Comparison of ENCODE assay signal across 9 mouse cellular contexts in genomic region chr11:98787229-98787628, GRCm38 (mm10). TPM values are rescaled to one million over a fixed set of nuclear protein-coding genes. Genes with fewer than 3 reads are reported as not detected.
DNase-seq lines count a peak whose midpoint lies in the region; ATAC-seq and TF ChIP-seq lines count a peak whose summit lies in the region.
"Had no signal": no experiment of that assay in that cellular context is flagged by ENCODE, and none has a peak within 500 bp of the region (broad histone marks: within the 10 kb centered on the region; RNA-seq: fewer than 3 reads in every experiment).

No protein-coding gene starts in this region.

- no peaks in the 10 kb centered on the region for H3K36me3 ChIP-seq in lung, embryonic 15.5 days
- H3K36me3 ChIP-seq in intestine, embryonic 16.5 days (ENCODE audit: control insufficient read depth, insufficient read depth, low read length), result no peaks in the 10 kb centered on the region
- no peaks in the 10 kb centered on the region for H3K36me3 ChIP-seq in stomach, embryonic 14.5 days (ENCODE audit: control insufficient read depth, insufficient read depth, low read length)

- no peaks in the 10 kb centered on the region for H3K9me3 ChIP-seq in lung, embryonic 15.5 days
- no peaks in the 10 kb centered on the region for H3K9me3 ChIP-seq in intestine, embryonic 16.5 days (ENCODE audit: control insufficient read depth, low read length)
- H3K9me3 ChIP-seq in stomach, embryonic 14.5 days (ENCODE audit: control insufficient read depth, low read depth, low read length), result no peaks in the 10 kb centered on the region

- peaks cover 68% of the 10 kb centered on the region for H3K4me1 ChIP-seq in lung, embryonic 15.5 days
- peaks cover 26% of the 10 kb centered on the region for H3K4me1 ChIP-seq in lung, adult 2 months (ENCODE audit: control insufficient read depth, insufficient read depth, low read length)
- H3K4me1 ChIP-seq in intestine, embryonic 16.5 days (ENCODE audit: control insufficient read depth, insufficient read depth, low read length), result peaks cover 45% of the 10 kb centered on the region
- peaks cover 53% of the 10 kb centered on the region for H3K4me1 ChIP-seq in stomach, embryonic 14.5 days (ENCODE audit: control insufficient read depth, insufficient read depth, low read length)

- H3K9ac ChIP-seq in lung, embryonic 15.5 days, result no peak overlapping the region
- H3K9ac ChIP-seq in intestine, embryonic 16.5 days (ENCODE audit: low read depth, low read length), result no peak overlapping the region
- H3K9ac ChIP-seq in stomach, embryonic 14.5 days (replicated peaks; ENCODE audit: low read depth, low read length), result no peak overlapping the region
- H3K9ac ChIP-seq: liver, embryonic 14.5 days had no signal

- DNase-seq in gastrocnemius, postnatal 10 days, result peak; percentile 59
- no peak for DNase-seq in gastrocnemius, postnatal 25 days
- DNase-seq in lung, adult 2 months, result no peak
- DNase-seq in left cerebral cortex, adult 18-20 months (ENCODE audit: low spot score in 2 of 2), result no peak
- no peak for DNase-seq in thymus, postnatal 14 days

- H3K27ac ChIP-seq in lung, embryonic 15.5 days, result peak overlapping the region; percentile 97
- H3K27ac ChIP-seq in intestine, embryonic 16.5 days (ENCODE audit: low read length), result peak overlapping the region; percentile 90
- H3K27ac ChIP-seq in stomach, embryonic 14.5 days (ENCODE audit: low read length), result peak overlapping the region; percentile 0; the same call in 1 of the 2 replicates
- H3K27ac ChIP-seq: liver, embryonic 14.5 days had no signal

- TF ChIP-seq POLR2A in lung, adult 2 months (IDR thresholded peaks at IDR 0.05; ENCODE audit: borderline replicate concordance, extremely low read depth, low read depth, low read length), result no peak

- no peak overlapping the region for H3K4me3 ChIP-seq in lung, embryonic 15.5 days
- no peak overlapping the region for H3K4me3 ChIP-seq in lung, adult 2 months (replicated peaks; ENCODE audit: extremely low read depth, low read depth, low read length)
- H3K4me3 ChIP-seq in intestine, embryonic 16.5 days (ENCODE audit: low read length), result no peak overlapping the region
- no peak overlapping the region for H3K4me3 ChIP-seq in stomach, embryonic 14.5 days (ENCODE audit: low read depth, low read length)

- H3K4me2 ChIP-seq in lung, embryonic 15.5 days, result peak overlapping the region; percentile 54
- H3K4me2 ChIP-seq in intestine, embryonic 16.5 days (ENCODE audit: low read depth, low read length), result no peak overlapping the region
- H3K4me2 ChIP-seq in stomach, embryonic 14.5 days (replicated peaks; ENCODE audit: low read depth, low read length), result no peak overlapping the region

- 22% methylated on average over 7 of the region's 7 CpGs for whole genome bisulfite sequencing in lung, embryonic 15.5 days
- 21% methylated on average over 7 of the region's 7 CpGs for WGBS in lung, adult 2 months
- WGBS in intestine, embryonic 16.5 days, result 29% methylated on average over 7 of the region's 7 CpGs
- 31% methylated on average over 7 of the region's 7 CpGs for WGBS in stomach, embryonic 14.5 days

- no peak for ATAC-seq in lung, embryonic 15.5 days (ENCODE audit: borderline replicate concordance, extremely low read depth, low FRiP score, low TSS enrichment)
- no peak for ATAC-seq in intestine, embryonic 16.5 days
- no peak for ATAC-seq in stomach, embryonic 14.5 days (ENCODE audit: insufficient number of reproducible peaks, insufficient read depth, low FRiP score, low read depth)

- H3K27me3 ChIP-seq in lung, embryonic 15.5 days, result no peaks in the 10 kb centered on the region
- H3K27me3 ChIP-seq in intestine, embryonic 16.5 days (replicated peaks; ENCODE audit: control insufficient read depth, insufficient read depth, low read length), result no peaks in the 10 kb centered on the region
- no peaks in the 10 kb centered on the region for H3K27me3 ChIP-seq in stomach, embryonic 14.5 days (ENCODE audit: control insufficient read depth, insufficient read depth, low read length)

- no peak for TF ChIP-seq CTCF in lung, adult 2 months (IDR thresholded peaks at IDR 0.05; ENCODE audit: insufficient read depth, low read length)

RNA-seq across cellular contexts. Expression of gene Msl1, which starts 8.1 kb away (rescaled TPM):
- 10 to 100 TPM; 62.6 to 74.1 TPM for total RNA-seq in gastrocnemius, postnatal 10 days (2021)
- 10 to 100 TPM; 51.3 to 63.6 TPM for total RNA-seq in gastrocnemius, postnatal 25 days (2021)
- polyA plus RNA-seq in lung, embryonic 15.5 days (2015; fragmentation: Nextera tagmentation; extraction: Ambion mirVana), result 21.1 and 21.2 TPM in 2 replicates
- 39.0 and 54.3 TPM in 2 replicates for polyA plus RNA-seq in lung, adult 2 months (2012; rRNA removed)
- 13.5 and 14.5 TPM in 2 replicates for polyA plus RNA-seq in intestine, embryonic 16.5 days (2015; fragmentation: Nextera tagmentation; extraction: Ambion mirVana)
- 21.6 and 22.3 TPM in 2 replicates for polyA plus RNA-seq in stomach, embryonic 14.5 days (2014; fragmentation: Nextera tagmentation; extraction: Ambion mirVana)
- 100 to 1,000 TPM; 182 to 185 TPM for total RNA-seq in left cerebral cortex, adult 18-20 months (2021)

RNA-seq across cellular contexts. Expression of gene Nr1d1, which starts 12.1 kb away (rescaled TPM):
- 10 to 100 TPM; 42.4 to 58.7 TPM for total RNA-seq in gastrocnemius, postnatal 10 days (2021)
- 100 to 1,000 TPM in 1 of 2 experiments, 10 to 100 TPM in 1; 98.0 to 119 TPM for total RNA-seq in gastrocnemius, postnatal 25 days (2021)
- 1.0 and 1.5 TPM in 2 replicates for polyA plus RNA-seq in lung, embryonic 15.5 days (2015; fragmentation: Nextera tagmentation; extraction: Ambion mirVana)
- 213 and 329 TPM in 2 replicates for polyA plus RNA-seq in lung, adult 2 months (2012; rRNA removed)
- polyA plus RNA-seq in intestine, embryonic 16.5 days (2015; fragmentation: Nextera tagmentation; extraction: Ambion mirVana), result 2.3 and 2.7 TPM in 2 replicates
- 1.7 and 2.3 TPM in 2 replicates for polyA plus RNA-seq in stomach, embryonic 14.5 days (2014; fragmentation: Nextera tagmentation; extraction: Ambion mirVana)
- 100 to 1,000 TPM in 1 of 2 experiments, 10 to 100 TPM in 1; 87.2 to 122 TPM for total RNA-seq in left cerebral cortex, adult 18-20 months (2021)

RNA-seq across cellular contexts. Expression of gene Casc3, which starts 17.5 kb away (rescaled TPM):
- 10 to 100 TPM; 19.1 to 26.2 TPM for total RNA-seq in gastrocnemius, postnatal 10 days (2021)
- 10 to 100 TPM; 13.9 to 15.0 TPM for total RNA-seq in gastrocnemius, postnatal 25 days (2021)
- polyA plus RNA-seq in lung, embryonic 15.5 days (2015; fragmentation: Nextera tagmentation; extraction: Ambion mirVana), result 35.7 and 37.9 TPM in 2 replicates
- 33.6 and 37.9 TPM in 2 replicates for polyA plus RNA-seq in lung, adult 2 months (2012; rRNA removed)
- polyA plus RNA-seq in intestine, embryonic 16.5 days (2015; fragmentation: Nextera tagmentation; extraction: Ambion mirVana), result 23.1 and 24.3 TPM in 2 replicates
- polyA plus RNA-seq in stomach, embryonic 14.5 days (2014; fragmentation: Nextera tagmentation; extraction: Ambion mirVana), result 33.7 and 35.1 TPM in 2 replicates
- total RNA-seq in left cerebral cortex, adult 18-20 months (2021), result 10 to 100 TPM; 53.0 to 57.3 TPM

RNA-seq across cellular contexts. Expression of gene Thra, which starts 46.8 kb away (rescaled TPM):
- total RNA-seq in gastrocnemius, postnatal 10 days (2021), result 100 to 1,000 TPM; 149 to 169 TPM
- 10 to 100 TPM; 75.4 to 89.1 TPM for total RNA-seq in gastrocnemius, postnatal 25 days (2021)
- 35.6 and 35.8 TPM in 2 replicates for polyA plus RNA-seq in lung, embryonic 15.5 days (2015; fragmentation: Nextera tagmentation; extraction: Ambion mirVana)
- polyA plus RNA-seq in lung, adult 2 months (2012; rRNA removed), result 142 and 159 TPM in 2 replicates
- polyA plus RNA-seq in intestine, embryonic 16.5 days (2015; fragmentation: Nextera tagmentation; extraction: Ambion mirVana), result 41.5 and 42.0 TPM in 2 replicates
- polyA plus RNA-seq in stomach, embryonic 14.5 days (2014; fragmentation: Nextera tagmentation; extraction: Ambion mirVana), result 61.4 and 62.9 TPM in 2 replicates
- 100 to 1,000 TPM; 708 to 832 TPM for total RNA-seq in left cerebral cortex, adult 18-20 months (2021)

RNA-seq across cellular contexts. Expression of gene Rapgefl1, which starts 49.4 kb away (rescaled TPM):
- 1 to 10 TPM; 1.9 to 2.6 TPM for total RNA-seq in gastrocnemius, postnatal 10 days (2021)
- total RNA-seq in gastrocnemius, postnatal 25 days (2021), result under 1 TPM; 0.23 to 0.40 TPM
- polyA plus RNA-seq in lung, embryonic 15.5 days (2015; fragmentation: Nextera tagmentation; extraction: Ambion mirVana), result 0.86 and 1.4 TPM in 2 replicates
- polyA plus RNA-seq in lung, adult 2 months (2012; rRNA removed), result 3.4 and 18.4 TPM in 2 replicates
- 0.67 and 1.1 TPM in 2 replicates for polyA plus RNA-seq in intestine, embryonic 16.5 days (2015; fragmentation: Nextera tagmentation; extraction: Ambion mirVana)
- polyA plus RNA-seq in stomach, embryonic 14.5 days (2014; fragmentation: Nextera tagmentation; extraction: Ambion mirVana), result 5.6 and 7.7 TPM in 2 replicates
- 100 to 1,000 TPM; 133 to 139 TPM for total RNA-seq in left cerebral cortex, adult 18-20 months (2021)

Comparison
In these comparisons a context has a peak if more than half of its experiments do, and no peak if none do; other contexts are left out.
1. RNA of gene Nr1d1, which starts 12.1 kb away (polyA plus RNA-seq): 213 to 329 TPM in lung, adult 2 months; 2.3 to 2.7 TPM in intestine, embryonic 16.5 days, 1.7 to 2.3 TPM in stomach, embryonic 14.5 days and 1.0 to 1.5 TPM in lung, embryonic 15.5 days; every median in the first group is over 10 times any median in the second.
2. H3K27ac ChIP-seq: peak in every context shown above with its lines; median percentile 97 in lung, embryonic 15.5 days; 90 in intestine, embryonic 16.5 days; 0 in stomach, embryonic 14.5 days.